Mouse (Mus musculus) midbrain, embryonic 13.5 days (tissue): ENCODE results near the gene Gm21962. TPM values are rescaled to one million over a fixed set of nuclear protein-coding genes. Genes with fewer than 3 reads are reported as not detected.
"Not testable (repeated sequence)": the region's sequence is repeated elsewhere in the genome, so short reads cannot be mapped to it uniquely, and the experiment has no call there.

Experiments
- ATAC-seq: fragments of 200-750 bp; cut with Nextera tagmentation; 2 replicates; pipeline ENCODE4 v1.8.0; 2017; ENCODE audit warnings: mild to moderate bottlenecking, moderate TSS enrichment, moderate library complexity
- H3K27ac ChIP-seq: fragments of 300-500 bp; sonication (generic); 2 replicates; pipeline ENCODE4 v1.5.1; 2015; ENCODE audit warnings: inconsistent platforms, mild to moderate bottlenecking, moderate library complexity
- H3K27me3 ChIP-seq: fragments of 300-500 bp; sonication (generic); 2 replicates; pipeline ENCODE4 v1.6.1; 2015; ENCODE audit warnings: mild to moderate bottlenecking, inconsistent platforms
- H3K36me3 ChIP-seq: fragments of 300-500 bp; sonication (generic); 2 replicates; pipeline ENCODE4 v1.6.1; 2015; ENCODE audit warnings: mild to moderate bottlenecking, inconsistent platforms
- H3K4me1 ChIP-seq: fragments of 300-500 bp; sonication (generic); replicated peaks from 2 replicates; pipeline ENCODE4 v1.6.1; 2015; ENCODE audit warnings: inconsistent platforms
- H3K4me2 ChIP-seq: fragments of 300-500 bp; sonication (generic); replicated peaks from 2 replicates; pipeline ENCODE4 v1.6.1; 2015; ENCODE audit warnings: moderate library complexity, mild to moderate bottlenecking, inconsistent platforms
- H3K4me3 ChIP-seq: fragments of 300-500 bp; sonication (generic); replicated peaks from 2 replicates; pipeline ENCODE4 v1.5.1; 2015; ENCODE audit warnings: mild to moderate bottlenecking, inconsistent platforms
- H3K9ac ChIP-seq: fragments of 300-500 bp; sonication (generic); replicated peaks from 2 replicates; pipeline ENCODE4 v1.6.1; 2015; ENCODE audit warnings: mild to moderate bottlenecking, inconsistent platforms
- H3K9me3 ChIP-seq: fragments of 300-500 bp; sonication (generic); 2 replicates; pipeline ENCODE4 v1.6.1; 2016; ENCODE audit warnings: mild to moderate bottlenecking, inconsistent platforms
- WGBS: fragments of 180-500 bp; shearing (Covaris S2); methylation state at CpG from one replicate; pipeline ENCODE4 v1.1.7; 2015; 5-methylcytosine and 5-hydroxymethylcytosine counted together
- polyA plus RNA-seq: library from polyadenylated mRNA; unstranded; fragments of >200 nt; fragmentation: Nextera tagmentation; extraction: Ambion mirVana; gene quantifications from 2 replicates; pipeline ENCODE4 v1.2.1, GENCODE M21; 2015

Gene Gm21962
- polyA plus RNA-seq: not detected in 2 replicates

DNA sequence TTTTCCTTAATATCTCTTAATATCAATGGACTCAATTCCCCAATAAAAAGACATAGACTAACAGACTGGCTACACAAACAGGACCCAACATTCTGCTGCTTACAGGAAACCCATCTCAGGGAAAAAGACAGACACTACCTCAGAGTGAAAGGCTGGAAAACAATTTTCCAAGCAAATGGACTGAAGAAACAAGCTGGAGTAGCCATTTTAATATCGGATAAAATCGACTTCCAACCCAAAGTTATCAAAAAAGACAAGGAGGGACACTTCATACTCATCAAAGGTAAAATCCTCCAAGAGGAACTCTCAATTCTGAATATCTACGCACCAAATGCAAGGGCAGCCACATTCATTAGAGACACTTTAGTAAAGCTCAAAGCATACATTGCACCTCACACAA, at the start of gene Gm21962:
TSS of gene Gm21962 (plus strand) at position 301 of the 400 bp plus-strand sequence.
- not testable (repeated sequence) for H3K4me1 ChIP-seq, H3K27ac ChIP-seq, H3K4me3 ChIP-seq, H3K4me2 ChIP-seq, ATAC-seq, H3K36me3 ChIP-seq, H3K27me3 ChIP-seq, H3K9me3 ChIP-seq, H3K9ac ChIP-seq
- no CpG with 5 or more reads among the region's 3 CpGs for WGBS

DNA sequence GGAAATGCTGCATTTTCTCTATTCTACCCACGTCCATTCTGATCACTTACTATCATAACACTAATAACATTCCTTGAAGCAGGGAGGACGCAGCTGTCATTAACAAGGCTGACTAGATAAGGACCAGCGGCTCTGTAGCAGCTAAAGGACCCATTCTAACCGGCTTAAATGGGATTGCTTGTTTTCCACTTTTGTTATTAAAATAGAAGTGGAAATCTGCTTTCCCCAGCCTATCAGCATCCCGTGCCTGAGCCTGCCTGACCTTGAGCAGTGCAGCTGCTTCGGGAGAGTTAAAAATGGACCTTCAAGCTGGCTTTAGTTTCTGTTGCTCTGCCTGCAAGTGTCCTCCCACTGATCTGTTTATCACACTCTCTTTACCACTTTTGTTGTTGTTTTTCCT, 49.2 kb upstream of the Gm21962 start:
- ATAC-seq: peak; percentile 57
- H3K4me2 ChIP-seq: no peak overlapping the region
- no peaks in the 10 kb centered on the region for H3K36me3 ChIP-seq
- no peaks in the 10 kb centered on the region for H3K9me3 ChIP-seq
- no peak overlapping the region for H3K4me3 ChIP-seq
- H3K9ac ChIP-seq: no peak overlapping the region
- H3K27ac ChIP-seq: no peak overlapping the region
- H3K4me1 ChIP-seq: peaks cover 26% of the 10 kb centered on the region
- WGBS: 9% methylated on average over 6 of the region's 6 CpGs
- H3K27me3 ChIP-seq: peaks cover 19% of the 10 kb centered on the region

DNA sequence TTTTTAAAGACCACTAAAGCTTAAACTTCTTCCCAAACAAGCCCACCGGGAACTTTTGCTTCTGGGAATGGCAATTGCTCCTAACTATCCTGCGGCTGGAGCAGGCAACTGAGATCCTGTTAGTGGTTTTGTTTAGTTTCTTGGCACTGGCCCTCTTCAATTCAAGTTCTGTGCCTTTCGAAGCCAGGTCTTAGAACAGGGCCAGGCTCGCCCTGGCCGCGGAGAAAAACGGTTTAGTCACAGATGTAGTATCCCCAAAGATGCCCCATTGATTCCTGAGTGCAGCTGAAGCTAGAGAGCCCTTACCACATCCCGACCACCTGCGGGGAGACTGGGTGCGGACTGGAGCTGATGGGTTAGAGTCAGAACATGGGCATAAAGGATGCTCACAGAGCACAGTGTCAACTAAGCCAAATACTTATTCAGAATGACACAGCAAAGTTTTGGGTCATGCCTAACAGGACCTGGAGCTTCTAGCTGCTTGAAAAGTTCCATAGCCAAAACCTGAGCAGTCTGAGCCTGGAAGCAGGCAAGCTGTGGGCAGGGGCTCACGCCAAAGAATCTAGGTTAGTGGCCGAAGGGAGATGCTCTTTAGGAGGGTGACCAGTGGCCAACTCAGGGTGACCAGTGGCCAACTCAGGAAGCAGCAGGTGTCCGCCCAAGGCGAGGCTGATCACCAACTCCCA, 48.3 kb upstream of the Gm21962 start:
- peak; percentile 10; the same call in 1 of the 2 replicates for ATAC-seq
- H3K9ac ChIP-seq: peak overlapping the region; percentile 61
- H3K4me3 ChIP-seq: peak overlapping the region; percentile 51
- H3K36me3 ChIP-seq: no peaks in the 10 kb centered on the region
- H3K27ac ChIP-seq: no peak overlapping the region
- peak overlapping the region; percentile 94 for H3K4me2 ChIP-seq
- H3K9me3 ChIP-seq: no peaks in the 10 kb centered on the region
- peaks cover 26% of the 10 kb centered on the region for H3K4me1 ChIP-seq
- 14% methylated on average over 14 of the region's 14 CpGs for WGBS
- peaks cover 19% of the 10 kb centered on the region for H3K27me3 ChIP-seq

DNA sequence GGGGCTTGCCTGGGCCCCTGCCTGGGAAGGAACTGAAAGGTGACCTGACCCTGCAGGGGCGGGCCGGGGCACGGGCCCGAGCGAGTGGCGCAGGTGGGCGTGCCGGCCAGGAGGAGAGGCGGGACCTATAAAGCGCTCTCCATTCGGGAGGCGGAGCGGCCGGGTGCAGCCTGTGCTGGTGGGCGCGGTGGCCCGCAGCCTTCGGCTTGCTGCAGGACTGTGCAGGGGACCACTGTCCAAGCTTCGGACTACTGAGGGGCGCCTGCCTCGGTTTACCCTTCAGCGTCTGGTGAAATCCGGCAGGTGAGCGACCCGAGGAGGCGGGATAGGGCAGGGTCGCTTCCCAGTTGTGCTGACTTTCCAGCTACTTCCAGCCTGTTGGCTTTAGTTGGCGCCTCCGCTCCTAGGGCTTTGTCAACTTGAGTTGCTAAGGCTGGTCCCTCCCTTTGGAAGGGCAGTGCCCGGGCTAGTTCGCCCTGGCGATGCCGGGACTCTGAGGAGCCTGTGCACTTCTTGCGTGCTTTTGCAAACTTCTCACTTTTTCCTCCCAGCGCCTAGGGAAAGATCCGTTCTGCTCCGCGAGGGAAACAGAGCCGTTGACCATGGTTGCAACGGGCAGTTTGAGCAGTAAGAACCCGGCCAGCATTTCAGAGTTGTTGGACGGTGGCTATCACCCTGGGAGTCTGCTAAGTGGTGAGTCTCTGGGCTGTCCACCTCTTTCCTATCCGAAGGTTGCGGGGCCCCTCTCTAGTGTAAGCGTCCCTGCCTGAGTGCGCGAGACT, 47.6 kb upstream of the Gm21962 start:
- peak; percentile 95 for ATAC-seq
- H3K9me3 ChIP-seq: no peaks in the 10 kb centered on the region
- peak overlapping the region; percentile 61 for H3K9ac ChIP-seq
- under 1% methylated on average over 47 of the region's 47 CpGs for WGBS
- peaks cover 19% of the 10 kb centered on the region for H3K27me3 ChIP-seq
- H3K36me3 ChIP-seq: no peaks in the 10 kb centered on the region
- peak overlapping the region; percentile 51 for H3K4me3 ChIP-seq
- peaks cover 26% of the 10 kb centered on the region for H3K4me1 ChIP-seq
- peak overlapping the region; percentile 94 for H3K4me2 ChIP-seq
- H3K27ac ChIP-seq: no peak overlapping the region

DNA sequence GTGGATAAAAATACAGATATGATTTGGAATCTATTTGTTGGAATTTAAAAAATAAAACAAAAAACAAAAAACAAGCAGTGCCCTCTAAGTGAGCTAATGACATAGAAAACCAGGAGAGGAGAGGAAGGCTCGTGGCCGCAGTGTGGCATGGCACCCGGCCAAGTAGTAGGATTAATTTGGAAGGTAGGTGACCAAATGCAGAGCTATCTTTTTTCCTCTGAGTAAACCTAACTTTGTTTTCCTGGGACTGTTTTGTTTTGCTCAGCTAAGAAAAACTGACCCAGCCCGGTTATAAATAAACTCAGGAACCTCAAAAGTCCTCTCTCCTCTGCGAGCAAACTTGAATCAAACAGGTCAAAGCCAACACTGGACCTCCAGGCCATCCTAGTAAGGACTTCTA, 46.3 kb upstream of the Gm21962 start:
- Histone ChIP-seq H3K9me3 (no peaks in the 10 kb centered on the region), H3K27ac (no peak overlapping the region), H3K27me3 (peaks cover 19% of the 10 kb centered on the region), H3K4me3 (no peak overlapping the region), H3K4me2 (no peak overlapping the region), H3K9ac (no peak overlapping the region), H3K4me1 (peaks cover 26% of the 10 kb centered on the region), H3K36me3 (no peaks in the 10 kb centered on the region)
- 77% methylated on average over 5 of the region's 5 CpGs for WGBS
- ATAC-seq: no peak

DNA sequence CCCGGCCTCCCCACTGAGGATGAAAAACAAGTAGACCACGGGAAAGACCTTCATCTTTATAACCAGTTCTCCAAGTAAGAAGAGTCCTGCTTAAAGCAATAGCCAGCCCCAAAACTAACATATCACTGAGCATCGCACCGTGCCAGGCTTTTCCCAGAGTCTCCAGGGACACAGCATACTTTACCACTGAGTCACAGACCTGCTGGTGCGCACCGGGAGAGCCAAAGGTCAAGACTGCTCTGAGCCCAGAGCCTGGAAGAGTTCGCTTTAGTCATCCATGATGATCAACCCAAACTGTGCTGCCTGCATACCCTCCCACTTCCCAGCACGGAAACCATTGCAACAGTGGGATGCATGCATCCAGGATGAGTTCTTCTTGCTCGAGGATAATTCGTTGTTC, 37.6 kb upstream of the Gm21962 start:
- Histone ChIP-seq H3K9ac (no peak overlapping the region), H3K9me3 (no peaks in the 10 kb centered on the region), H3K4me1 (no peaks in the 10 kb centered on the region), H3K4me2 (no peak overlapping the region), H3K27me3 (no peaks in the 10 kb centered on the region), H3K4me3 (no peak overlapping the region), H3K36me3 (no peaks in the 10 kb centered on the region), H3K27ac (no peak overlapping the region)
- no peak for ATAC-seq
- WGBS: 88% methylated on average over 10 of the region's 10 CpGs

DNA sequence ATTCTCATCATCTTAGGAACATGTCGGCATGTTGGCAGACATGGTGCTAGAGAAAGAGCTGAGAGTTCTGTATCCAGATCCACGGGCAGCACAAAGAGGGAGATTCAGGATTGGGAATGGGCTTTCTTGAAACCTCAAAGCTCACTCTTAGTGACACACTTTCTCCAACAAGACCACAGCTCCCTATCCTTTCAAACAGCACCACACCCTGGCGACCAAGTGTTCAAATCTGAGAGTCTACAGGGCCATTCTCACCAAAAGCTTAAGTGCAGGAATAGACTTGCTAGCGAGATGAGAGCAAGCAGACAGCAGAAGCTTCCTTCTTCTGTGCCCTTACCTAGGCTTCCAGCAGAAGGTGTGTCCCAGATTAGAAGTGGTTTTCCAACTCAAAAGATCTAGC, 34.8 kb upstream of the Gm21962 start:
- Histone ChIP-seq H3K27ac (no peak overlapping the region), H3K4me3 (no peak overlapping the region), H3K27me3 (no peaks in the 10 kb centered on the region), H3K4me1 (no peaks in the 10 kb centered on the region), H3K9me3 (no peaks in the 10 kb centered on the region), H3K9ac (no peak overlapping the region), H3K4me2 (no peak overlapping the region), H3K36me3 (no peaks in the 10 kb centered on the region)
- WGBS: 88% methylated on average over 4 of the region's 4 CpGs
- ATAC-seq: no peak

DNA sequence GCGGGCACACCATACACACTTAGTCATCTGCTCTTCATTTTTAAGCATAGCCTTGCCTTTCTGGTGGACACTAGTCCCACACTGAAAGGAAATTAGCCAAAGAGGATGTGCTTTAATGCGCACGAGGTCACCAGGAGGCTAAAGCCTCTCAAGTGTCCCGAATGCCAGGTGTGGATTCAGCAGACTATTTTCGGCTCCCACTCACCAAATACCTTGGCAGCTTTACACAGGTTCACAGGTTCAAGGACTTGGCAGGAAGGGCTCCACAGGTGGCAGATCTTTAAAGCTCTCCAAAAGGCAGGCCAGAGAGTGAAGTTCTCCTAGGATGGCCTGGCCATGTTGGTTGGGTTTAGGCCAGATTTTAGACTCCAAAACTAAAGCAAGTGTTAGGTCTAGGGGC, 30.1 kb upstream of the Gm21962 start:
- WGBS: 92% methylated on average over 5 of the region's 5 CpGs
- no peak overlapping the region for H3K27ac ChIP-seq
- H3K9ac ChIP-seq: no peak overlapping the region
- no peaks in the 10 kb centered on the region for H3K9me3 ChIP-seq
- H3K4me2 ChIP-seq: no peak overlapping the region
- H3K4me1 ChIP-seq: peaks cover 8% of the 10 kb centered on the region; the same call in 1 of the 2 replicates
- no peaks in the 10 kb centered on the region for H3K27me3 ChIP-seq
- no peak overlapping the region for H3K4me3 ChIP-seq
- H3K36me3 ChIP-seq: no peaks in the 10 kb centered on the region
- ATAC-seq: no peak

DNA sequence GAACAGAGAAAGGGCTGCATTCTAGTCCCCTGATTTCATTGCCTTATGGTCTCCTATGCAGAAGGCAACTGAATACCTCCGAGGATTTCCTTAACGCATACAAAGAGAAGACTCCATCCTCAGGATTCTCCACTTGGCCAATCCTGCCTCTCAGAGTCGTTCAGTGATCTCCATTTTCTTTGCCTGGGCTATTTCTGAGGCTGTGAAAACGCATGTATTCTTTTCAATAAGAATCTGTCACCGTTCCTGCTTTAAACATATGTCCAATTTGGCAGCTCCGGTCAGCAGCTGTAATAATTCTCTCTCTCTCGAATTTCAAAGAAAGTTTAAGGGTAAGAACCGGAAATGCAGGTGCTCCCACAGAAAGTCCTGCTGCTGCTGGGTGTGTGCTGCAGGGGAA, 29.2 kb upstream of the Gm21962 start:
- peaks cover 8% of the 10 kb centered on the region; the same call in 1 of the 2 replicates for H3K4me1 ChIP-seq
- H3K9ac ChIP-seq: no peak overlapping the region
- WGBS: 45% methylated on average over 8 of the region's 8 CpGs
- H3K4me3 ChIP-seq: no peak overlapping the region
- H3K27me3 ChIP-seq: no peaks in the 10 kb centered on the region
- no peaks in the 10 kb centered on the region for H3K36me3 ChIP-seq
- H3K4me2 ChIP-seq: no peak overlapping the region
- no peaks in the 10 kb centered on the region for H3K9me3 ChIP-seq
- no peak for ATAC-seq
- H3K27ac ChIP-seq: no peak overlapping the region

DNA sequence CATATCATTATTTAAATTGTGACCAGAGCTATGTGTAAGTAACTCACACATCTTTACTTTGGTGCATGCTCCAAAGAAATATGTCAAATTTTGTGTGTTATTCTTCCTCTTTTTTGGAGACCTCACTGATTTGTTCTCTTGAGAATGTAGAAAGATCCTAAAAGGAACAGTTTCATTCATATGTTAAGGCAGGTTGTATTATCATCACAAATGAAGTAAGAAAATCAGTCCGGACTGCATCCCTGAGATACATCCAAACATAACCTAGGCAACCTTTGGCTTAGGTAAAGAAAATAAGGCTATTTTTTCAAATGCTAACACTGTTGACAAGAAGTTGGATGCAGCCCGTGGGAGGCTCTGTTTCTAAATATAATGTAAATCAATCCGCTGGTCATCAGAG, 28.8 kb upstream of the Gm21962 start:
- Histone ChIP-seq H3K27ac (no peak overlapping the region), H3K9ac (no peak overlapping the region), H3K4me1 (peaks cover 8% of the 10 kb centered on the region; the same call in 1 of the 2 replicates), H3K4me3 (no peak overlapping the region), H3K9me3 (no peaks in the 10 kb centered on the region), H3K27me3 (no peaks in the 10 kb centered on the region), H3K36me3 (no peaks in the 10 kb centered on the region), H3K4me2 (no peak overlapping the region)
- no peak for ATAC-seq
- WGBS: 42% methylated on average over 3 of the region's 3 CpGs

DNA sequence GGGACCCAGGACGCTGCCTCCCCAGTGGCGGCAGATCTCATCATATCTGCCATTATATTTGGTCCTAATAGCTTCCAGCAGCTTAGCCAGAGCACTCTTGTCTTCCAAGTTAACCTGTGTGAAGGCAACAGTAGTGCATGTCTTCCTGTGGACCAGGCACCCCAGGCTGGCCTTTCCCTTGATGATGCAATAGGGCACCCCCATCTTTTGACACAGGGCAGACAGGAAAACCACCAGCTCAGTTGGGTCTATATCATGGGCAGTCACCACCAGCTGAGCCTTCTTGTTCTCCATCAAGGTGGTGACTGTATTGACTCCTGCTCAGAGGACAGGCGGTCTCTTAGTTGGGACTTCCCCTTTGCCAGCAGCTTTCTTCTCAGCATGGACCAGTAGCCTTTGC, 27.2 kb upstream of the Gm21962 start:
- Histone ChIP-seq H3K27ac (no peak overlapping the region), H3K4me3 (no peak overlapping the region), H3K4me2 (no peak overlapping the region), H3K36me3 (no peaks in the 10 kb centered on the region), H3K27me3 (no peaks in the 10 kb centered on the region), H3K9me3 (no peaks in the 10 kb centered on the region), H3K9ac (no peak overlapping the region), H3K4me1 (peaks cover 8% of the 10 kb centered on the region; the same call in 1 of the 2 replicates)
- WGBS: 96% methylated on average over 3 of the region's 3 CpGs
- no peak for ATAC-seq

DNA sequence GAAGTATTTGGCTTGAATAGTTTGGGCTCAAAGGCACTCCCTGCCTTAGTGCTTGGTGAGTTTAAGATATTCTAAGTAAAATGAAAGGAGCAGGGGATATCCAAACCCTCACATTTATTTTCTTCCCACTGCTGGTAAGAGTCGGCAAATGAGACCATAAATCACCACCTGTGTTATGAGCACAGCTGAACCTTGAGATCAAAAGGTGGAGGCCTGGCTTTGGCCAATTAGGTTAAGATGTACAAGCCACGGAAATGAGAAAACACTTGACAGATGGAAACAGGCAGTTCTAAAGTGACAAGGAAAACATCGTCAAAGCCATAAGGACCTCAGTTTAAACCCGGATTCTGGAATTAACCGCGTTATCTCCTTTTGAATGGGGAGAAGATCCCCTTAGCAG, 26.4 kb upstream of the Gm21962 start:
- H3K9ac ChIP-seq: no peak overlapping the region
- WGBS: 84% methylated on average over 6 of the region's 6 CpGs
- H3K27ac ChIP-seq: no peak overlapping the region

More for the DNA sequence above, 26.4 kb upstream of the Gm21962 start:
- H3K27me3 ChIP-seq: no peaks in the 10 kb centered on the region
- ATAC-seq: no peak
- H3K4me3 ChIP-seq: no peak overlapping the region
- H3K4me1 ChIP-seq: peaks cover 12% of the 10 kb centered on the region; the same call in 1 of the 2 replicates
- no peak overlapping the region for H3K4me2 ChIP-seq
- H3K36me3 ChIP-seq: no peaks in the 10 kb centered on the region
- no peaks in the 10 kb centered on the region for H3K9me3 ChIP-seq
